Mouse (Mus musculus) heart, embryonic 13.5 days (tissue): ENCODE data around the gene Cr1l. TPM values are rescaled to one million over a fixed set of nuclear protein-coding genes. Genes with fewer than 3 reads are reported as not detected.
A peak's percentile ranks its signal among the peaks of the same experiment; 100 is the strongest.

Experiments
- ATAC-seq: fragments of 200-750 bp; cut with Nextera tagmentation; 2 replicates; pipeline ENCODE4 v1.8.0; 2017; ENCODE audit warnings: moderate TSS enrichment; ENCODE audit not compliant: insufficient number of reproducible peaks, low FRiP score, low TSS enrichment; ENCODE audit errors: extremely low read depth
- H3K27ac ChIP-seq: fragments of 300-500 bp; sonication (generic); replicated peaks from 2 replicates; pipeline ENCODE4 v1.5.1; 2015; ENCODE audit warnings: moderate library complexity, mild to moderate bottlenecking, inconsistent platforms
- H3K27me3 ChIP-seq: fragments of 300-500 bp; sonication (generic); replicated peaks from 2 replicates; pipeline ENCODE4 v1.6.1; 2015; ENCODE audit warnings: mild to moderate bottlenecking, inconsistent platforms
- H3K36me3 ChIP-seq: fragments of 300-500 bp; sonication (generic); 2 replicates; pipeline ENCODE4 v1.6.1; 2015; ENCODE audit warnings: mild to moderate bottlenecking, inconsistent platforms
- H3K4me1 ChIP-seq: fragments of 300-500 bp; sonication (generic); 2 replicates; pipeline ENCODE4 v1.6.1; 2015; ENCODE audit warnings: inconsistent platforms
- H3K4me2 ChIP-seq: fragments of 300-500 bp; sonication (generic); 2 replicates; pipeline ENCODE4 v1.6.1; 2015; ENCODE audit warnings: inconsistent platforms, mild to moderate bottlenecking, moderate library complexity
- H3K4me3 ChIP-seq: fragments of 300-500 bp; sonication (generic); 2 replicates; pipeline ENCODE4 v1.5.1; 2015; ENCODE audit warnings: moderate library complexity, mild to moderate bottlenecking, inconsistent platforms
- H3K9ac ChIP-seq: fragments of 300-500 bp; sonication (generic); 2 replicates; pipeline ENCODE4 v1.6.1; 2015; ENCODE audit warnings: inconsistent platforms, mild to moderate bottlenecking, moderate library complexity
- H3K9me3 ChIP-seq: fragments of 300-500 bp; sonication (generic); 2 replicates; pipeline ENCODE4 v1.6.1; 2016; ENCODE audit warnings: inconsistent platforms
- WGBS: fragments of 180-500 bp; shearing (Covaris S2); methylation state at CpG from one replicate; pipeline ENCODE4 v1.1.7; 2015; ENCODE audit warnings: mixed read lengths; 5-methylcytosine and 5-hydroxymethylcytosine counted together
- polyA plus RNA-seq: library from polyadenylated mRNA; unstranded; fragments of >200 nt; fragmentation: Nextera tagmentation; extraction: Ambion mirVana; gene quantifications from 2 replicates; pipeline ENCODE4 v1.2.1, GENCODE M21; 2015

Gene Cr1l
- polyA plus RNA-seq: 58.9 and 62.2 TPM in 2 replicates

- peak within 1 kb of the TSS; percentile 95 for H3K9ac ChIP-seq
- ATAC-seq: peak; percentile 94
- no peaks in the 10 kb centered on the region for H3K9me3 ChIP-seq
- peak within 1 kb of the TSS; percentile 98 for H3K27ac ChIP-seq
- peak within 1 kb of the TSS; percentile 72 for H3K4me3 ChIP-seq
- H3K4me1 ChIP-seq: peaks cover 15% of the 10 kb centered on the region
- peak within 1 kb of the TSS; percentile 76 for H3K4me2 ChIP-seq
- no peaks in the 10 kb centered on the region for H3K27me3 ChIP-seq
- peaks cover 24% of the 10 kb centered on the region for H3K36me3 ChIP-seq
- WGBS: under 1% methylated on average over 31 of the region's 31 CpGs
Observed at GRCm38 (mm10) chr1:195130953-195131674, at the start of gene Cr1l. Cr1l (minus strand) TSS chr1:195131586.

GRCm38 (mm10) chr1:195175980-195176931, 44.9 kb upstream of the Cr1l start, which contains the start of gene Cr2:
Cr2 (minus strand) TSS chr1:195176716.
- 8% methylated on average over 20 of the region's 20 CpGs for WGBS
- no peaks in the 10 kb centered on the region for H3K27me3 ChIP-seq
- peak within 1 kb of the TSS; percentile 44 for H3K4me3 ChIP-seq
- no peaks in the 10 kb centered on the region for H3K4me1 ChIP-seq
- peak within 1 kb of the TSS; percentile 70 for H3K4me2 ChIP-seq
- ATAC-seq: peak; percentile 79; the same call in 1 of the 2 replicates
- no peaks in the 10 kb centered on the region for H3K9me3 ChIP-seq
- H3K27ac ChIP-seq: no peak within 1 kb of the TSS
- no peaks in the 10 kb centered on the region for H3K36me3 ChIP-seq
- H3K9ac ChIP-seq: peak within 1 kb of the TSS; percentile 74

- H3K27ac ChIP-seq: no peak overlapping the region
- ATAC-seq: no peak
- WGBS: 72% methylated on average over 9 of the region's 9 CpGs
Observed at GRCm38 (mm10) chr1:195164996-195165755, 33.8 kb upstream of the Cr1l start.

GRCm38 (mm10) chr1:195132070-195132469, 684 bp upstream of the Cr1l start:
- Histone ChIP-seq H3K4me2 (peak overlapping the region; percentile 76), H3K4me3 (peak overlapping the region; percentile 72)
- WGBS: 52% methylated on average over 3 of the region's 3 CpGs

More at GRCm38 (mm10) chr1:195164996-195165755, 33.8 kb upstream of the Cr1l start:
- H3K4me1 ChIP-seq: no peaks in the 10 kb centered on the region
- no peaks in the 10 kb centered on the region for H3K36me3 ChIP-seq
- H3K4me2 ChIP-seq: no peak overlapping the region
- no peaks in the 10 kb centered on the region for H3K9me3 ChIP-seq
- H3K9ac ChIP-seq: no peak overlapping the region
- no peaks in the 10 kb centered on the region for H3K27me3 ChIP-seq
- H3K4me3 ChIP-seq: no peak overlapping the region

GRCm38 (mm10) chr1:195131675-195132015, 259 bp upstream of the Cr1l start:
- Histone ChIP-seq H3K27ac (peak overlapping the region; percentile 98), H3K27me3 (no peaks in the 10 kb centered on the region), H3K36me3 (peaks cover 21% of the 10 kb centered on the region), H3K4me3 (peak overlapping the region; percentile 72), H3K4me2 (peak overlapping the region; percentile 76), H3K9me3 (no peaks in the 10 kb centered on the region), H3K9ac (peak overlapping the region; percentile 95), H3K4me1 (peaks cover 15% of the 10 kb centered on the region)
- no peak for ATAC-seq
- WGBS: 21% methylated on average over 4 of the region's 4 CpGs

More at GRCm38 (mm10) chr1:195132070-195132469, 684 bp upstream of the Cr1l start:
- Histone ChIP-seq H3K9ac (no peak overlapping the region), H3K27me3 (no peaks in the 10 kb centered on the region), H3K36me3 (peaks cover 18% of the 10 kb centered on the region), H3K4me1 (peaks cover 15% of the 10 kb centered on the region), H3K27ac (peak overlapping the region; percentile 98), H3K9me3 (no peaks in the 10 kb centered on the region)
- ATAC-seq: no peak

- peak overlapping the region; percentile 95 for H3K9ac ChIP-seq
- H3K27me3 ChIP-seq: no peaks in the 10 kb centered on the region
- WGBS: 10% methylated on average over 2 of the region's 2 CpGs
- no peaks in the 10 kb centered on the region for H3K9me3 ChIP-seq
- peak overlapping the region; percentile 72 for H3K4me3 ChIP-seq
- no peak for ATAC-seq
- H3K4me1 ChIP-seq: peaks cover 15% of the 10 kb centered on the region
- H3K36me3 ChIP-seq: peaks cover 29% of the 10 kb centered on the region
- H3K4me2 ChIP-seq: peak overlapping the region; percentile 76
- peak overlapping the region; percentile 98 for H3K27ac ChIP-seq
Observed at GRCm38 (mm10) chr1:195130479-195130878, 907 bp downstream of the Cr1l start.

- ATAC-seq: no peak
- peak overlapping the region; percentile 26 for H3K4me3 ChIP-seq
Observed at GRCm38 (mm10) chr1:195129867-195130266, 1.5 kb downstream of the Cr1l start.

GRCm38 (mm10) chr1:195114414-195114813, 17.0 kb downstream of the Cr1l start:
- WGBS: 80% methylated on average over 1 of the region's 1 CpGs
- Histone ChIP-seq H3K27me3 (no peaks in the 10 kb centered on the region), H3K4me2 (no peak overlapping the region)

More at GRCm38 (mm10) chr1:195129867-195130266, 1.5 kb downstream of the Cr1l start:
- Histone ChIP-seq H3K4me2 (peak overlapping the region; percentile 76), H3K9ac (no peak overlapping the region), H3K27me3 (no peaks in the 10 kb centered on the region), H3K36me3 (peaks cover 35% of the 10 kb centered on the region), H3K4me1 (peaks cover 15% of the 10 kb centered on the region), H3K27ac (no peak overlapping the region), H3K9me3 (no peaks in the 10 kb centered on the region)
- WGBS: 66% methylated on average over 1 of the region's 1 CpGs

GRCm38 (mm10) chr1:195113621-195114020, 17.8 kb downstream of the Cr1l start:
- 72% methylated on average over 4 of the region's 4 CpGs for WGBS
- Histone ChIP-seq H3K4me2 (no peak overlapping the region), H3K36me3 (peaks cover 81% of the 10 kb centered on the region), H3K4me1 (no peaks in the 10 kb centered on the region), H3K9me3 (no peaks in the 10 kb centered on the region), H3K27me3 (no peaks in the 10 kb centered on the region), H3K4me3 (no peak overlapping the region), H3K27ac (no peak overlapping the region), H3K9ac (no peak overlapping the region)
- 0 out of 2 replicates have a peak, but pooled peaks have one; percentile 37 for ATAC-seq

More at GRCm38 (mm10) chr1:195114414-195114813, 17.0 kb downstream of the Cr1l start:
- H3K9me3 ChIP-seq: no peaks in the 10 kb centered on the region
- peaks cover 76% of the 10 kb centered on the region for H3K36me3 ChIP-seq
- no peak for ATAC-seq
- no peak overlapping the region for H3K27ac ChIP-seq
- no peaks in the 10 kb centered on the region for H3K4me1 ChIP-seq
- H3K4me3 ChIP-seq: no peak overlapping the region
- H3K9ac ChIP-seq: no peak overlapping the region

- H3K27ac ChIP-seq: no peak overlapping the region
- no peak overlapping the region for H3K9ac ChIP-seq
- H3K27me3 ChIP-seq: no peaks in the 10 kb centered on the region
- H3K4me2 ChIP-seq: no peak overlapping the region
- no peak for ATAC-seq
- 10% methylated on average over 4 of the region's 4 CpGs for WGBS
- no peak overlapping the region for H3K4me3 ChIP-seq
- H3K4me1 ChIP-seq: peaks cover 7% of the 10 kb centered on the region
- no peaks in the 10 kb centered on the region for H3K9me3 ChIP-seq
- H3K36me3 ChIP-seq: peaks cover 77% of the 10 kb centered on the region
Observed at GRCm38 (mm10) chr1:195100693-195101092, 30.7 kb downstream of the Cr1l start.
